Mouse (Mus musculus) Patski (cell line): ENCODE measurements around the gene Fam160a1. TPM values are rescaled to one million over a fixed set of nuclear protein-coding genes. Genes with fewer than 3 reads are reported as not detected.

ENCODE experiments used
- ATAC-seq: fragments of 100-300 bp; one replicate; pipeline ENCODE4 v1.8.0; 2021
- CTCF ChIA-PET: fragments of 350-600 bp; sonication (Branson Sonifier 250); formaldehyde crosslinking; loops from one replicate; lab custom pipeline; 2022; ENCODE audit warnings: inconsistent platforms; lab: Charles Lee
- POLR2A ChIA-PET: fragments of 350-600 bp; sonication (Branson Sonifier 250); formaldehyde crosslinking; loops from one replicate; lab custom pipeline; 2022; ENCODE audit warnings: antibody characterized with exemption, inconsistent platforms; lab: Charles Lee
- DNase-seq: peaks from one replicate; pipeline ENCODE4 v3.0.0-alpha.2; 2011; ENCODE audit warnings: low read depth, low spot score
- H3K27me3 ChIP-seq: fragments of 371-371 bp; one replicate; pipeline ENCODE4 v1.5.1; 2021
- CTCF ChIP-seq: fragments of 100-300 bp; IDR thresholded peaks from one replicate; pipeline ENCODE4 v1.5.1; 2021
- in situ Hi-C: fragments of 300-500 bp; cut with MboI; formaldehyde crosslinking; loops from 3 replicates; pipeline ENCODE4 v1.11.1; 2018; ENCODE audit warnings: low pct_unique_long_range_greater_than_20kb, mixed read lengths
- polyA plus RNA-seq: library from polyadenylated mRNA; unstranded; gene quantifications from one replicate; pipeline ENCODE4 v1.2.3, GENCODE M21; 2021

The Fam160a1 gene
- polyA plus RNA-seq, 1 experiment from 2014 or later, result 22.4 TPM

DNA sequence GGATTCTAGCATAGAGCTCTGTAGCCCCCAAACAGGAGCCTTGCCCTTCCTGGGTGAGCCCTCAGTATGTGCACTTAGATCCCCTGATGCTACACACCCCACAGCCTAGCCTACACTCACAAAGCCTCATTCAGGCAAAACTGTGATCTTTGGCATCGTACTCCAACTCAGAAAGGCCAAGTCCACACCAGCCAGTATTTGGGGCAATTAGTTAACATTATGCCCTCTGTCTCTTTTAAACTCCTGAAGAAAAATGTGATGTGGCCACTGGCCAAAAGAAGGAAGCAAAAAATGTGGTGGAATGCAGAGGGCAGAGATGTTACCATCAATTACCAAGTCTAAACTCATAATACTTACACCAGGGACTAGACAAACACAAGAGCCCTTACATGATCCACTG, 14.7 kb upstream of the Fam160a1 start:
- CTCF ChIA-PET, result interaction anchor here (1.3 to 1.7 kb wide), 3 partner anchors 11 to 124 kb away, joined by 3 to 4 read pairs (median 3); no protein-coding TSS in a partner anchor
- in situ Hi-C loops, result no loop called here
- POLR2A ChIA-PET, result interaction anchor here (0.7 kb wide), 1 partner anchor 57 kb away, joined by 3 read pairs; no protein-coding TSS in a partner anchor
- DNase-seq, result peak; percentile 53
- TF ChIP-seq CTCF, result no peak
- H3K27me3 ChIP-seq, result no peaks in the 10 kb centered on the region
- ATAC-seq, result peak; percentile 60

DNA sequence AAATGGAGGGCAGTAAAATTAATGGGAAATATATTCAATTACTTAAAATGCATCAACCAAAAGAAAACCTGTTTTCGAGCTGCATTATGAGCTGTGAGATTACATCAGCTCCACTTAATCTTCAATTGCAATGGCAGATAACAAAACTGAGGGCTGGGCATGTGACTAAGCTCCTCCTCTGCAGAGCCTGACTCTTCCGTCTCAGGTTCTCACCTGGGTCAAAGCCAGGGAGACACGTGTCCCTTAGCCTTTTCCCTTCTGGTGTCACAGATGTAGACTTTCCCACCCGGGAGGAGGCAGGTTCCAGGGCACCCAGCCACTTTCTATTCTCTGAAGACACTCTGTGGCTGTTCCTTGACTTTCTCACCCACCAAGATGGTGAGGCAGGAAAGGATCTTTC, 12.0 kb upstream of the Fam160a1 start:
- CTCF ChIA-PET, result interaction anchor here (1.0 to 1.1 kb wide), 2 partner anchors 14 to 17 kb away, joined by 3 read pairs; no protein-coding TSS in a partner anchor
- H3K27me3 ChIP-seq, result no peaks in the 10 kb centered on the region
- POLR2A ChIA-PET, result no interaction called here
- ATAC-seq (no peak), DNase-seq (no peak)
- no peak for TF ChIP-seq CTCF
- in situ Hi-C loops, result no loop called here

DNA sequence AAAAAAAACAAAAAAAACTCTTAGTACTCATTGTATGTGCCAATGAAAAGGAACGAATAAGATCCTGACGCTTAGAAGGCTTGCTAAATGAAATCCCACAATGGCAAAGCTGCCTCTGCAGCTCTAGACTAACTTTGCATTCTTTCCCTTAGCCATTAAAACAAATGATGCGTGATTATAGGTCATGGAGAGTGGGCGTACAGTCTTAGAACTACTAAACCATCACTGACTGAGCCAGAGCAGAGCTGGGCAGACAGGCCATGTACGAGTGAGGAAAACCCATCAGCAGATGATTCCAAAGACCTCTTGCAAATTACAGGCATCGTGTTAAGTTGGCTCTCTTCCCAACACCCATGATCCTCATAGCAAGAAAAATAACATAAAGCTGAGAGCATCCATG, 10.7 kb upstream of the Fam160a1 start:
- DNase-seq, result no peak
- in situ Hi-C loops, result no loop called here
- CTCF ChIA-PET, result interaction anchor here (0.6 to 1.3 kb wide), 6 partner anchors 11 to 96 kb away, joined by 3 to 6 read pairs (median 3); no protein-coding TSS in a partner anchor
- POLR2A ChIA-PET, result interaction anchor here (0.5 to 1.0 kb wide), 2 partner anchors 11 to 907 kb away, joined by 3 read pairs; partner anchors contain the start of gene Fam160a1
- no peaks in the 10 kb centered on the region for H3K27me3 ChIP-seq
- ATAC-seq, result peak; percentile 64
- no peak for TF ChIP-seq CTCF

DNA sequence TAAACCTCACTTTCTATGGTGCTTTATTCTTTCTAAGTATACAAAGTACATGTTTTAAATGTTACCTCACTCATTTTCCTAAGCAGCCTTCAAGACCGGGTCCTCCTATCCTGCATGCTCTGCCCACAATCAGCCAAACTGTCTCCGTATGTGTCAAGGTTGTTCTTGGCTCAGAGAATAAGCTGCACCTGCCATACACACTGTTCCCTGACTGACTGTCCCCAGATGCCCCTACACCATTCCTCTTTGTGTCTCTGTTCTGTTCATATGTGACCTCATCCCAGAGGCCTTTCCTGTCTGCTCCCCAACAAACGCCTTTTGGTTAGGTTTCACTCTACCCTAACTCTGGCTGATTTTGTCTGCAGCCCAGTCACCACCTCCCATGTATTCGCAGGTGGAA, 10.2 kb upstream of the Fam160a1 start:
- DNase-seq (no peak), ATAC-seq (no peak)
- ChIA-PET CTCF (interaction anchor here (0.9 to 1.3 kb wide), 4 partner anchors 16 to 97 kb away, joined by 3 to 6 read pairs (median 4); no protein-coding TSS in a partner anchor), POLR2A (interaction anchor here (0.5 to 1.0 kb wide), 2 partner anchors 11 to 907 kb away, joined by 3 read pairs; partner anchors contain the start of gene Fam160a1)
- in situ Hi-C loops, result no loop called here
- H3K27me3 ChIP-seq, result no peaks in the 10 kb centered on the region
- TF ChIP-seq CTCF, result no peak

DNA sequence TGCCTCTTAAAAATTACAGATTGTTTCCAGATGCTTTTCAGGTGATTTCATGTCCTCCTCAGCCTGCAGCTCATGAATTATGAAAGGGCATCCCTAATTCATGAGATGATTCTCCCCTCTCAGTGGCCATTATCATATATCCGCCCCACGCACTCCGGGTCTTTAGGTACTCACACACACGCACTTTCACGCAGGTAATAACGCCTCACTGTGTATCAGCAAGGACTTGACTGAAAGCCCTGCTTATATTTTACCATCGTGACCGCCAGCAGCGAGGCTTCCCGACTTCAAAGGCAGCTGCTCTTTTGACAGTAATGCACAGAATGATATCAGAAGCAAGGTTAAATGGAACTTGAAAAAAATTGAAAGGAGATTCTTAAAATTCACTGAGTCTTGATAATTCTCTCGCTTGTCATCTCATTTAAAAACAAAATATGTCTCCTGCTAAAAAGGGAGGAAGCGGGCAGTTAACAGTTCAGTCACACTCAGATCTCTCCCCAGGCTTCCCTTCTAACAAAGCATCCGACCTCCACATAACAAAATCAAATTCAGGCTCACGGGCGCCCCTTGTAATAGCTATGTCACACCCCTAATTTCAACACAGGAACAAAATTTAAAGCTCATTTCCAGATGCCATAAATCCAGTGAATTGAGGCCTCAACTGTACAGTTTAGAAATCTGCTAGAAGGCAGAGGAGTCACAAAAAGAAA, 3.9 kb upstream of the Fam160a1 start:
- POLR2A ChIA-PET, result no interaction called here
- no peak for TF ChIP-seq CTCF
- CTCF ChIA-PET, result interaction anchor here (1.1 to 1.2 kb wide), 2 partner anchors 9 to 13 kb away, joined by 3 to 5 read pairs; no protein-coding TSS in a partner anchor
- no peaks in the 10 kb centered on the region for H3K27me3 ChIP-seq
- ATAC-seq, result no peak
- in situ Hi-C loops, result no loop called here
- DNase-seq, result no peak

DNA sequence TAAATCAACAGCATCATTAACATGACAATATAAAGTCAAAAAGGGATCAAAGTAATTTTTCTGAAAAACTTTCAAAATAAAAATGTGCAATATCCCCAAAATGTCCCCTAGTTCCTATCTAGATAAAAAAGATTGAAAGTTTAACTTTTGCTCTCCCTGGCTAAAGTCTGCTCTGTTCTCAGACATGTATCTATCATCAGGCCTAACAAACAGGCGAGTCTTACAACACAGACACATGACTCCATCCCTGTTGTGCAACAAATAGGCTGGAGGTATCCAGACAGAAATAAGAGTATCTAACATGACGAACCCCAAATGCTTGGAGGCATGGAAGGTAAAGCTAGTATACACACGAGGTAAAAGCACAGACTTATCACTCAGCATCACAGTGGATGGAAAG, 2.2 kb upstream of the Fam160a1 start:
- in situ Hi-C loops, result no loop called here
- DNase-seq (no peak), ATAC-seq (no peak)
- ChIA-PET POLR2A (no interaction called here), CTCF (interaction anchor here (1.4 kb wide), 1 partner anchor 12 kb away, joined by 3 read pairs; no protein-coding TSS in a partner anchor)
- no peaks in the 10 kb centered on the region for H3K27me3 ChIP-seq
- TF ChIP-seq CTCF, result no peak

DNA sequence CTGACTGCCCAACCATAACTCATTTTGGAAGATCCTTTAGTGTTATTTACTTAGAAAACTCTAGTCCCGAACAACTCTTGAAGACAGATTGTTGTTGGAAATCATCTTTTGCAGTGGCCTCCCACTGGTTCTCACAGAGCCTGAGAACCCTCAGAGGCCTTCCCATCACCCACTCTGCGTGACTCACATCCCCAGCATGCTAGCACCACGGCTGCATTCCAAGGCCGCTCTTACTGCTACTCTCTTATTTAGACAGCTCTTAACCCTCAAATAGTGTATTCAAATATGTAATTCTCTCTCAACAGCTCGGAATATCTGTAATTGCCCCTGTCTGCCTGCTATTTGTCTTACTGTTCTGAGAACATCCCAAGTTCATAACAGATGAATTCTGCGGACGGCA, 2.9 kb downstream of the Fam160a1 start:
- TF ChIP-seq CTCF, result no peak
- ATAC-seq (peak; percentile 92), DNase-seq (no peak)
- in situ Hi-C loops, result no loop called here
- CTCF ChIA-PET, result interaction anchor here (1.4 kb wide), 1 partner anchor 14 kb away, joined by 3 read pairs; no protein-coding TSS in a partner anchor
- POLR2A ChIA-PET, result interaction anchor here (1.2 kb wide), 1 partner anchor 73 kb away, joined by 3 read pairs; the partner anchor contains the start of genes Glt28d2 and Gm37240
- no peaks in the 10 kb centered on the region for H3K27me3 ChIP-seq

DNA sequence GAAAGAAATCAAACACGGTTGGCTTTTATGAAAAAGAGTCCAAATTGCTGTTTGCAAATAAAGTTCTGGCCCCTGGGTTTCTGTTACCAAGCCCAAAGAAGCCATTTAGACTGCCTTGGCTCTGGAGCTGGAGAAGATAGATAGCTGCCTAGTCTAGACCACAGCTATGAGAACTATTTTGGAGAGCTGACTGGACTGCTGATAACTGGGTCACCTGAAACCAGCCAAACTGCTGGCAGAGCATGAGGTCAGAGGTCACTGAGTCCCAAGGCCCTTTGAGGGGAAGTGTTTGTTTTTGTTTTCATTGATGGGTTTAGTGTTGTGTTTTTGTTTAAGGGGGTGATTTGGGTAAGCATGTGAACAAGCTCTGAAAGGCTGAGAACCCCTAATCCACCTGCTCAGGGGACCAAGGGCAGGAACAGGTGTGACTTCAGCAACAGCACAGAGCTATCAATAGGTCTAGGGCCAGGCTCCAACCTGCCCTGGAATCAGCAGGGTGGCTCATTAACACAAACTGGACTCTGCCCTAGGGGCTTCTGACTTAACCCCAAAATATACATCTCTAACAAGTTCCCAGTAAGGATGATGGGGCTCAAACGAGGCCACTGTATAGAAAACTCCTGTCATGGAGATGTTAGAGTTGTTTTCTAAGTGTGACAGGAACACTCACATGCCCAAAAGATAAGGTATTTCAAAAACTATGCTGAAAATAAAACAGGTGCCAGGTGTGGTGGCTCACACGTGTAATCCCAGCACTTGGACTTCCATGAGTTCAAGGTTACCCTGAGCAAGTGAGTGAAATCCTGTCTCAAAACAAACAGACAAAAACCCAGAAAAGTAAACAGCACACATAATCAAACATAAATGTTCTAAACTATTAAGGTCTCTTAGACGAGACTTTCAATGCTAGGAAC, 3.7 kb downstream of the Fam160a1 start:
- no peak for TF ChIP-seq CTCF
- ChIA-PET CTCF (interaction anchor here (0.9 to 1.8 kb wide), 5 partner anchors 17 to 110 kb away, joined by 3 to 7 read pairs (median 3); no protein-coding TSS in a partner anchor), POLR2A (interaction anchor here (0.7 to 1.2 kb wide), 2 partner anchors 36 to 74 kb away, joined by 3 to 4 read pairs; partner anchors contain the start of genes Glt28d2 and Gm37240)
- peak; percentile 70 for ATAC-seq
- no peaks in the 10 kb centered on the region for H3K27me3 ChIP-seq
- in situ Hi-C loops, result no loop called here
- DNase-seq, result no peak

DNA sequence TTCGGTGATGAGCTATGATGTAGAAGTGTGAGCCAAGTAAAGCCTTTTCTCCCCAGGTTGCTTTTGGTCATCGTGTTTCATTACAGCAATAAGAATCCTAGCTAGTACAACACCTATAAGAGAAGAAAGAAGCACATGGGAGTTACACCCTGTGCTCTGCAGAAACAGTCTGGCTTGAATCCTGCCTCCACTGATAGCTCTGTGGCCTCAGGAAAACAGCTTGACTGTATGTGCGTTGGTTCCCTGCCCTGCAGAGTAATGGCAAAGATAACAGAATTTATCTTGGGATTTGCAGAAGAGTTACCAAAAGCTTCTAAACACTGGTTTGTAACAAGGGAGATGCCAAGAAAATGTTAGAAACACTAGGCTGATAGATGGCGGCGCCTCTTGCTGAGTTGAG, 5.1 kb downstream of the Fam160a1 start:
- ChIA-PET POLR2A (interaction anchor here (1.7 kb wide), 1 partner anchor 11 kb away, joined by 5 read pairs; no protein-coding TSS in a partner anchor), CTCF (interaction anchor here (1.2 to 1.8 kb wide), 5 partner anchors 10 to 39 kb away, joined by 3 to 7 read pairs (median 3); no protein-coding TSS in a partner anchor)
- H3K27me3 ChIP-seq, result no peaks in the 10 kb centered on the region
- no peak for DNase-seq
- TF ChIP-seq CTCF, result no peak
- in situ Hi-C loops, result no loop called here
- ATAC-seq, result no peak

DNA sequence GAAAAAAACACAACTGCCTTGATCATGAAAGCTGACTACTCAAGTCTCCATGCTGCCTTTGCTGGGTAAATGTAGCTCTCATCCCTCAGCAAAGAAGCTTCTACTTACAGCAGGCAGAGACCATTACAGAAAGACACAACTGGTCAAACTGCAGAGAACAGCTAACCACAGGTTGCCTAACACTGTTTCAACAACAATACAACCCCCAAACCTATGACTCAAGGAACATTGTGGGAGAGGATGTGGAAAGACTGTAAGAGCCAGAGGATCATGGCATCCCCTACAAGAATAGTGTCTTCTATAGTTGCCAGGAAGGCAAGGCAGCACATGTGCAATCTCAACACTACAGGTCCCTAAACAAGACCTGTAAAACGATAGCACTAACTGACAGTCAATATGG, 23.9 kb downstream of the Fam160a1 start:
- in situ Hi-C loops, result no loop called here
- ChIA-PET CTCF (interaction anchor here (0.9 to 1.0 kb wide), 2 partner anchors 10 to 28 kb away, joined by 4 read pairs; no protein-coding TSS in a partner anchor), POLR2A (no interaction called here)
- no peak for DNase-seq
- H3K27me3 ChIP-seq, result no peaks in the 10 kb centered on the region
- no peak for TF ChIP-seq CTCF
- ATAC-seq, result no peak
